Mouse (Mus musculus): ENCODE data around the gene Tmem140.

The Tmem140 gene

DNA sequence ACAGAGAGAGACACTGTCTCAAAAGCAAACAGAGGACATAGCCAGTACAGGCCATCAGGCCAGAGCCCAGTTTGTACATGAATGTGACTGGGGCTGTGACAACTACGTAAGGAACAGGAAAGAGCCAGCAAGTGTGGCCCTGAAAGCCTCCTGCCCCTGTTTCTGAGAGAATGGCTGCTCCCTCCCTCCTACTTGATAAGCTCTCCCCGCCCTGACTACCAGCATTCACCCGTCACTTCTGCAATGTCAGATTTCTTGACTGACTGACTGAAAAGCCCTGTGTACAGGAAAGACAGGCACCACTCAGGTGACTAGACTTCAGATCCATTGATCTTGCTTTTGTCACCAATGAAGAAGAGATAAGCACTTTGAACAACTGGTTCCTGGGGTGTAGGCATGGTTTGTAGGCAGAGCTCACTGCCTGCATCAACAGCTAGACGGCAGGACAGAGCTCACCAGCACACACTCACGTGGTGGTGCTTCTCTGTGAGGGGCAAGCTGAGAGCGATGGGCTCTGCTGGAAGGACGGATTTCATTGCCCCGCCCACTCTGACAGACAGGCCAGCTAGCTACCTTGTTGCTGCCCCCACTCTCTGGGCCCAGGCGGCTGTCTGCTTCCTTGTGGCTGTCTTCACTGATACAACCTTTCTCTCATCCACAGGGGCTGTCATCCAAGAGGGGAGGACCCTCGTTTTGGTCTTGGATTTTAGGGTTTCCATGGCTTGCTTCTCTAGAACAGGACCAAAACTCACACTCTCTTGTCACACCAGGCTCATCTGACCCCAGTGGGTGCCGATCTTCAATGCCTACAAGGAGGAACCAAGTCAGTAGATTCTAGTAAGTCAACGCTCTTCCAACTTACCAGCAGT is 13.3 kb downstream of the Tmem140 start:
- DNase-seq (ENCODE audit: low read depth, low spot score), result no peak

DNA sequence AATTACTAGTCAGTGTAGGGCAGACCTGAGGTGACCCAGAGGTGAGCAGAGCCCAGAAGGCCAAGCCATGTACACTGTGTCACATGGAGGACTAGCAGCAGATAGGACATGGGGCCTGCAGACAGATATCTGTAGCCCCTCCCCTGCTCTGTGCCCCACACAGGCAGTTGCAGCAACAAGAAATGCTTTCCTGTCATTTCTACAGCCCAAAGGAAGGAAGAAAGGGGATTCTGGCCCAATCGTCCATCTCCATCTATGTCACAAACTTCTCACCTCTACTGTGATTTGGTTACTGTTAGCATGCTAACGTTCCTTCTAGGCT is 13.8 kb downstream of the Tmem140 start:
- no peak for DNase-seq (ENCODE audit: low read depth, low spot score)

- DNase-seq (ENCODE audit: low read depth, low spot score), result peak; percentile 89
Measured at GRCm38 (mm10) chr6:34877509-34878321, 14.8 kb downstream of the Tmem140 start, which contains the start of gene Cyren. Gene Cyren, minus strand, starts transcription at chr6:34878060.

DNA sequence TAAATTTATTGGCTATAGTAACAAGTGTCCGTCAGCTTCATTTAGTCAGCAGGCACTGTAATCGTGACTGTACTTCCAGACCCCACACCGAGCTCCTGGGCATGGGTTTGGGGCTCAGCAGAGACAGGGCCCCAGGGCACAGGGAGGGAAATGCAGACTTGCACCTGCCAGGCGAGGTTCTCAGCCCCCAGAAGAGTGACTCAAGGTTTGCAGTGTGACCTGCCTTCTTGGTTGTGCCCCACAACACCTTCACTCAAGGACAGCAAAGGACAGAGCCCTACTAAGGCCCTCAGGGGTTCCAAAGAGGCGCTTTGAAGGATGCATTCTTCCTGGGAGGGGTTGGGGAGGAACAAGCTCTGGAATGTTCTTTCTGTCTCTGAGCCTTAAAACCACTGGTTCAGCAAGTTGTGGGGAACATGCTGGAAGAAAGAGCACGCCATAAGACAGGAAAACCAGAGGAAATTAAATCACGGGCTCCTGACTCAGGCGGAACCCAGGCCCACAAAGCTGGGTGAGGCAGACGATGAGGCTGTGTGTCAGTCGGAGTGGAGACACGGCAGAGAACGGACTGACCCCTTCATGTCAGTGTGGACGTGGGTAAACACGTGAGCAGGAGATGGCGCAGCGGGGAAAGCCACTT is 16.3 kb downstream of the Tmem140 start:
- DNase-seq (ENCODE audit: low read depth, low spot score), result no peak

DNA sequence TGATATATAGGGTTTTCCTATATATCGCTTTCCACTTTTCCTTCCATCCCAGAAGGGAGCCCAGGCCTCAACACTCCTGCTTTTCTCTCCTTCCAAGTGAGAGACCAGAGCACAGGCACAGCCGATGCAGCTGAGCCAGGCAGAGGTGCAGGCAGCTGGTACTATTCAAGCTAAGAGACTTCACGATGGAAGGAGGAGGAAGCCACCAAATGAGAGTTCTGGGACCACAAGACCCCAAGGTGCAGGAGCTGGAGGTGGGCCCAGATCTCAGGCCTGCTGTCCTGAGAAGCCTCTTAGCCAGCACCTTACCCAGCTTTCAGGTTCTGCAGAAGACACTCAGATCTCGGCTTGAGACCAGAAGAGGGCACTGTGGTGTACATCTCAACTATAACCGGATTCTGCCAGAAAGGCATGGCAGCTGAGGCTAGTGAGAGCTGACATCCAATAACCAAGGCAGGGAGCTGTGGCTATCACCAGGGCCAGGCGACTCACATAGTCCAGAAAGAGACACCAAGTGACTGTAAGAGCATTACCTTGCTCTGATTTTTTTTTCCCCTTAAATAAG is 17.0 kb downstream of the Tmem140 start:
- no peak for DNase-seq (ENCODE audit: low read depth, low spot score)

DNA sequence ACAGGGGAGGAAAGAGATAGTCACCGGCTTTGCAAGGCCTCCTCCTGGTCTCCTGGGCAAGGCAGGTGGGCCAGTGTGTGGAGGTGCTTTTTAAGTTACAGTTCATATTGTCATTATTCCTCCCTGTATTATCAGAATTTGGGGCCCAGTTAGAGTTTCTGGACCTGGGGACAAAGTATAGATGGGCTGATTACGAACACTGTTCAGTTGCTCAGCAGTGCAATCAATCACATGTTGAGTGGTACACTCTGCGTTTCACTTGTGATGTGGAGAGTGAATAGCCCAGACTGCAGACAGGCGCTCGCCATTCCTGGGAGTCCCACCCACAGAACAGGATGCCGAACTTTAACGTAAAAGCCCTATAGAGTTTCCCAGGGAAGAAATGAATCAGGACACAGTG is 21.8 kb downstream of the Tmem140 start:
- no peak for DNase-seq (ENCODE audit: low read depth, low spot score)

GRCm38 (mm10) chr6:34887131-34887850 is 24.3 kb downstream of the Tmem140 start:
- no peak for DNase-seq (ENCODE audit: low read depth, low spot score)

DNA sequence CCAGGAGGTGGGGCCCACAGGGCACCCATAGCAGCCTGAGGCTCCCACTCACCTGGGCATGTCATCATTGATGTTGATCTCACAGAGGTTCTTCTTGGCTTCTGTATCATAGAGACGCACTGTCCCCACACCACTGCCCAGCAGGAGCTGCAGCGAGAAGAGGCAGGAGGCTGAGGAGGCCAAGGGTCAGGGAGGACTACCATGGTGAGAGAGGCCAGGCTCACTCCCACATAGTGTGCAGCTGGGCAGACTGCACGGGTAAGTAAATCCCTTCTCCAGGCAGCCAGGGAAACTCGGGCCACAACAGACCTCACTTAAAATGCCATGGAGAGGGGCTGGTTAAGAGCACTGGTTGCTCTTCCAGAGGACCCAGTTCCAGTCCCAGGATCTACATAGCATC is 26.2 kb downstream of the Tmem140 start:
- no peak for DNase-seq (ENCODE audit: low read depth, low spot score)

DNA sequence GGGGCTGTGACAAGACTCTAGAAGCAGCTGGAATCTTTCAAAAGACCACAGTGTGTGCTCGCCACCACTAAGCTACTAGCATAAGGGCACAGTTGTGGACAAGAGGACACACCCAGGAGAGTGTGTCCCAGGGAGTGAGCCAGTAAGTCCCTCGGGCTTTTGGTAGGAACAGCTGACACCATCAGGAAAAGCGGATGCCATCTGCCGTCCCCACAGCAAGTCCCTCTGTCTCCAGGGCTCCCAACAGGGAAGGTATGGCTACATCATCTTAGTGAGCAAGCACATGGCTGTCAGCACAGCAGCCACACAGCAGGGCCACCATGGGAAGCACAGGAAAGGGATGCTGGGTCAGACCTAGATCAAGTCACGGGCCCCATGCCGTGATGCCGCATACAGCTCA is 32.6 kb downstream of the Tmem140 start:
- no peak for DNase-seq (ENCODE audit: low read depth, low spot score)

GRCm38 (mm10) chr6:34896168-34896780 is 33.3 kb downstream of the Tmem140 start:
- DNase-seq (ENCODE audit: low read depth, low spot score), result no peak

DNA sequence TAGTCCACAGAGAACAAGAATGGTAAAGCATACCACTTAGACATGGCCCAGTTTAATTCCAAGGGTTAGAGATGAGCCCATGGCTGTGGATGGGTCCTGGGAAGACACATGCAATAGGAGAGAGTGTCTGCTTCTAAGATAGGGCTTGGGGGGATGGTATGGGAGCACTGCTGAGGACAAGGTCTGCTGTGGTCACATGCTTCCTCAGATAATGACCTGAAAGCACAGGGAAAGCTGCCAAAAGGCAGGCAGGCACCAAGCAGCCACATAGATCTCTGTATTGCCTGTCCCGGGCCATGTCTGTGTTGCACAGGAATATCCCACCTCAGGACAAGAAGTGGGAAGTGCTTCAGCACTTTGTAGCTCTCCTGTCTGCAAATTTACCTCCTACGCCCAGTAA is 36.2 kb downstream of the Tmem140 start:
- DNase-seq (ENCODE audit: low read depth, low spot score), result no peak

DNA sequence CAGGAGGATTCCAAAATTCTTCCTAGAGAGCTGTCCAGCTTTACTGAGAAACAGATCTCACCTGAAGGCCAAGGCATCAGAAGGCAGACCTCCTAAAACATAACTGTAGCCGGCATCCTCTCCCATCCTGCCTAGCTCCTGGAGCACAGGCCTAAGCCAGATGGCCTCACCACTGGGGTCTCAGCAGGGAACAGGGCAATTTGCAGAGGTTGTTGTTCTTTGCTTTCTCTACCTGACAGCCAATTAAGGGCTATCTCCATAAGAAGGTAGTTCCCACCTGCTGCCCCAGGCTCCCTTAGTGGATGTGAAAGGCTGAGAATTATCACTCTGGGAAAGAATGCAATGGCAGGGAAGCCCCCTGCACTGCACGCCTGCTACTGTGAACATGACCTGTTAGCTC is 38.0 kb downstream of the Tmem140 start:
- no peak for DNase-seq (ENCODE audit: low read depth, low spot score)

DNA sequence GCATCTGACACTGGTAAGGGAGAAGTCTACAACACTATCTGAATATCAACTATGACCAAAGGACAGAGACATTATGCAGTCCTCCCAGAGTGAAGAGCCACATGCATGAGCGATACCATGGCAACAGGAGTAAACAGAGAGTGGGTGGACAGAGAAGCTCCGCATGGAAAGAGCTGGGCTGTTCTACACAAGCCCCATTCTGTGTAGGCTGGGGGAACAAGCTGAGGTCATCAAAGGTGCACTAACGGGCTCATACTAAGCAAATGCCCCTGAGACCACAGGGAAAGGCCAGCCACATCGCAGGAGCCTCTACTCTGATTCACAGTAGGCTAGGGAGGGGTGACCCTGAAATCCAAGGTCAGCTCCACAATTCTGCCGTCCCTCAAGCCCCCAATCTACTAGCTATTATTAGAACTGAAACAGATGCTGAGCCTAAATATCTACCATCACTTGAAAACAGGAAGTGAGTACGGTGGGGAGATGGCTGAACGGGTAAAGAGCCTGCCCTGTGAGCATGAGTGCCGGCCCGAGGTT is 39.0 kb downstream of the Tmem140 start:
- DNase-seq (ENCODE audit: low read depth, low spot score), result no peak

GRCm38 (mm10) chr6:34902578-34902977 is 39.6 kb downstream of the Tmem140 start:
- DNase-seq (ENCODE audit: low read depth, low spot score), result no peak

DNA sequence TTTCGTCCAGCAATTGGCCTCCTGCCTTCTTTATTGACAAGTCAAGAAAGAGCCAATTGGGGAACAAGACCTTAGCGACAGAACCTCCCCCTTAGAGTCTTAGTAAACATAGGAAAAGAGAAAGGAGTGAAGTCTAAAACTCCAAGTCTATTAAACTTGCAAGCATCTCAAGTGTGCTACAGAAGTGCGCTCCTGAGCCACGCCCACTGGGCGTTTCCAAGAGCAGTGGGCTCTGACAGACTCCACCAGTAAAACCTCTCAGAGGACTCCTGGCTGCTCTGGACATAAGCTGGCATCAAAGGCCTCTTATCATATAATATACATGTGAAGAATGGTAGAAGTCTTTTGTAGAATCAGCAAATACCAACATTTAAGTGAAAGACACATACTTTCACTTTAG is 40.5 kb downstream of the Tmem140 start:
- no peak for DNase-seq (ENCODE audit: low read depth, low spot score)

- no peak for DNase-seq (ENCODE audit: low read depth, low spot score)
Measured at GRCm38 (mm10) chr6:34903851-34904250, 40.9 kb downstream of the Tmem140 start.

DNA sequence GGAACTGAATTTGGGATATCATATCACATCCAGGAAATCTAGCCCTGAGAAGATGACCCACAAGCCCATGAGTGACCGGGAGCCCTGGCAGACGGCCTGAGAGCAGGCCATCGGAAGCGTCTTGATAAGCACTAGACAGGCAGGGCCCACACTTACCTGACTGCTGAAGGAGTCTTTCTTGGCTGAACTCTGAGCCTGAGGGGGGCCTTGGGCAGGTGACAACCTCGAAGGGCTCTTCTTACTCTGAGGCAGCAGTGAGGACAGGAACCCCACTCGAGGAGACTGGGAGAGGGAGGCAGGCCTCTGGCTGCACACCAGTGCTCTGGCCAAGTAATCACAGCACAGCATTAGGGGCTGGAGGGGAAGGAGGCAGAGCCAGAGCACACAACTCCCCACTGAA is 41.4 kb downstream of the Tmem140 start:
- no peak for DNase-seq (ENCODE audit: low read depth, low spot score)

DNA sequence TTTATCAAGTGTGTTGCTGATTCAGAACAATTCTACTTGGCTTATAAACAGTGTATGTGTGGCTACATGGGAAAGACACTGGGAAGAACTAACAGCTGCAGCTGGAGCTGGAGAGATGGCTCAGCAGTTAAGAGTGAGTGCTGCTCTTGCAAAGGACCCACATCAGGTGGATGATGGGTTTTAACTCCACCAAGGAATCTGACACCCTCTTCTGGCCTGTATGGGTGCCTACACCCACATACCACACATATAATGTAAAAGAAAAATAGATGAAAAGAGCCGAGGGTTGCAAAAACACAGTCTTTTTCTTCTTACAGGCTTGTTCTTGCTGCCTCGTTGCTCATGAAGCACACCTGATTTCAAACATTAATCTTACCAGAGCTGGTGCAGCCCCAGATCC is 43.2 kb downstream of the Tmem140 start:
- no peak for DNase-seq (ENCODE audit: low read depth, low spot score)

- DNase-seq (ENCODE audit: low read depth, low spot score), result no peak
Measured at GRCm38 (mm10) chr6:34906661-34907060, 43.7 kb downstream of the Tmem140 start.

- DNase-seq (ENCODE audit: low read depth, low spot score), result no peak
Measured at GRCm38 (mm10) chr6:34907121-34907614, 44.2 kb downstream of the Tmem140 start.

All from embryo, embryonic 11.5 days (tissue).